Mouse (Mus musculus): ENCODE measurements at regions not wholly inside any gene's neighbourhood (a gene's known extent, or its start where the extent isn't known, plus 50 kb on each side); places are given as distances from the start of the nearest gene placed in this dataset.

DNA sequence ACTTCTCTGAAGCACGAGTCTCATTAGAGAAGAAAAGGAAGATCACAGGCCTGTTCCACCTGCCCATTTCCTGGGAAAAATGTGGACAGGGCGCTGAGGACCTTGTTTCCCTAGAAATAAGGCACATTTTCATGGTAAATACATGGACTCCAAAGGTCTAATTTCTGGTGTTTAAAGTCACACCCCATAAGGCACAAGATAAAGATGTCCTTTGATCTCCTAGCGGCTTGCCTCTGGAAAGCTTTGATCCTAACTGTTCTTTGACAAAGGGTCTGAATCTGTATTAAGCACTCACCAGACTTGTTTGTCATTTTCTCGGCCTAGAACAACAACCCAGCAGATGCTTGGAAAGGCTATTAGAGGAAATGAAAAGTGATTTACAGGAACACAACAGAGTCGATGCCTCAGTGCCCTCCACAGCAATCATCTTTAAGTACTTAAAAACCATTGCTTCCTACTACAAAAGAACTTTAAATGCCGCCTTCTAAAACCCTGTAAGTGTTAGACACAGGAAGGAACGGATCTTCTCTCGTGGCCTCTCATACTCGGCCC is 168.3 kb upstream of the Plxnc1 start:
- WGBS = 17% methylated on average over 9 of the region's 9 CpGs
- H3K27me3 ChIP-seq (ENCODE audit: insufficient read depth, low read length) = no peaks in the 10 kb centered on the region
- peaks cover 10% of the 10 kb centered on the region; the same call in 1 of the 2 replicates for H3K4me1 ChIP-seq (replicated peaks; ENCODE audit: insufficient read depth, low read length)
- H3K4me3 ChIP-seq (replicated peaks; ENCODE audit: low read depth, low read length) = no peak overlapping the region
- H3K36me3 ChIP-seq (ENCODE audit: insufficient read depth, low read length) = no peaks in the 10 kb centered on the region
- DNase-seq (ENCODE audit: low spot score) = peak; percentile 22
- TF ChIP-seq CTCF (IDR thresholded peaks at IDR 0.05; ENCODE audit: low read depth) = no peak
- H3K4me2 ChIP-seq (ENCODE audit: low read length) = no peak overlapping the region
- no peak for ATAC-seq (replicated peaks; ENCODE audit: low FRiP score, low read depth)
- H3K9ac ChIP-seq (ENCODE audit: low read depth, low read length) = no peak overlapping the region
- H3K27ac ChIP-seq = no peak overlapping the region
- no peaks in the 10 kb centered on the region for H3K9me3 ChIP-seq (replicated peaks; ENCODE audit: low read length)

DNA sequence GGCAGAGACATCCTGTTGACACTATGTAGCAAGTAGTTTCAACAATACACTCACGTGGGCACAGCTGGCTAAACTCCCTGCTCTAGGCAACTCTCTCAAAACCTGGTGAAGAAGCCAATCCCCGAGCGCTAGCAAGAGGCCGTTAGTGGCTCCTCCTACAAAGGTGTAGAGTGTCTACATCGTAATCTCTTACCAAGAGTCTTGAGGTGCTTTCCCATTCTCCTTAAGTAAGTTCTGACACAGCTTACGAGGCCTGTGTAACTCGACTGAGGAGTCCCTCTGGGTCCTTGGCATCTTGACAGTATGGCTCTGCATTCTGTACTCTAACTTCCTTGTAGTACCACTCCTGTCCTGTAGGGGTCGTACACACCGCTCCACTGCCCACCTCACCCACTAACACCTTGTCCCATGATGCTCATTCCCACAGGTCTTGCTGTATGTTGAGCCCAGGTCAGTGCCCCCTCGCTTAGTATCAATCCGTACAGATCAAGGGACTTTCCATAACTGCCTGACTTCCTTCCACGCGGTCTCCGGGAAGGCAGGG is 167.7 kb upstream of the Plxnc1 start:
- 52% methylated on average over 14 of the region's 14 CpGs for WGBS
- no peak for ATAC-seq (replicated peaks; ENCODE audit: low FRiP score, low read depth)
- no peak for DNase-seq (ENCODE audit: low spot score)

DNA sequence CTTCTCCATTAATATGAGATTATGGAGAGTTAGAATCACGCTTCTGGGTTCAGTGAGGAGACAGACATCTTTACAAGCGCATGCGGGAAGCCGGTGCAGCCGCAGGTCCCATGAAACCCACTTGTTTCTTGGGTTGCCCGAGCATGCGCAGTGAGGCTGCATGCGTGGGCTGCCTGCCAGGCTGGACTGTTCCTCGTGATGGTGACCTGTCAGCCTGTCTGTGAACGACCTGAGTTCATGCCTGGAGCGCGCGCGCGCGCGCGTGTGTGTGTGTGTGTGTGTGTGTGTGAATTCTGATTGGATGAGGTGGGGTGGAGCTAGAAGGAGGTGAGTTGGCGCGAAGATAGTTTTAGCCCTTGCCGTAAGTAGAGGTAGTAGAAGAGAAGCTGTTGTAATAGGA is 166.2 kb upstream of the Plxnc1 start:
- Histone ChIP-seq H3K27ac (no peak overlapping the region), H3K9ac (ENCODE audit: low read depth, low read length) (no peak overlapping the region), H3K4me1 (replicated peaks; ENCODE audit: insufficient read depth, low read length) (no peaks in the 10 kb centered on the region), H3K4me2 (ENCODE audit: low read length) (no peak overlapping the region), H3K9me3 (replicated peaks; ENCODE audit: low read length) (no peaks in the 10 kb centered on the region), H3K4me3 (replicated peaks; ENCODE audit: low read depth, low read length) (no peak overlapping the region), H3K27me3 (ENCODE audit: insufficient read depth, low read length) (no peaks in the 10 kb centered on the region), H3K36me3 (ENCODE audit: insufficient read depth, low read length) (no peaks in the 10 kb centered on the region)
- DNase-seq (ENCODE audit: low spot score) (no peak), ATAC-seq (replicated peaks; ENCODE audit: low FRiP score, low read depth) (no peak)
- TF ChIP-seq CTCF (IDR thresholded peaks at IDR 0.05; ENCODE audit: low read depth) = no peak
- 89% methylated on average over 21 of the region's 21 CpGs for WGBS

More for the DNA sequence above, 167.7 kb upstream of the Plxnc1 start:
- Histone ChIP-seq H3K36me3 (ENCODE audit: insufficient read depth, low read length) (no peaks in the 10 kb centered on the region), H3K27ac (no peak overlapping the region), H3K4me2 (ENCODE audit: low read length) (no peak overlapping the region), H3K9me3 (replicated peaks; ENCODE audit: low read length) (no peaks in the 10 kb centered on the region), H3K9ac (ENCODE audit: low read depth, low read length) (no peak overlapping the region), H3K27me3 (ENCODE audit: insufficient read depth, low read length) (no peaks in the 10 kb centered on the region), H3K4me1 (replicated peaks; ENCODE audit: insufficient read depth, low read length) (peaks cover 6% of the 10 kb centered on the region; the same call in 1 of the 2 replicates), H3K4me3 (replicated peaks; ENCODE audit: low read depth, low read length) (no peak overlapping the region)
- peak; percentile 65 for TF ChIP-seq CTCF (IDR thresholded peaks at IDR 0.05; ENCODE audit: low read depth)

DNA sequence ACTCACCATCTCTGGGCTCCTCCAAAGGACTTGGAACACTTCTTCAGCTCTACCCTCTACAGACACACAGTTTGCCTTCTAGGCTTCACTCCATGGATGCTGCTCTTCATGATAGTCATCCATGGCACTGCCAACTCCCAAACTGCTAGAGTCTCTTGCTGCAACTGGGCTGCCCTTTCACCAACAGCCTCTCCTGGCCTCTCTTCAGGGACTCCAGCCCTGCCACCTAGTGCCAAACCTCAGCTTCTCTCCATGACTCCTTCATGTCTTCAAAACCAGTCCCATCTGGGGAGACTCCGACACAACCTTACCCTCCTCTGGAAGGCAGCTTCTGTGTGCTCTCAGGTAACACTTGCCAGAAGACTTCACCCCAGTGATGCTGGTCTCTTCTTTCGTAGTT is 164.9 kb upstream of the Plxnc1 start:
- H3K4me1 ChIP-seq (replicated peaks; ENCODE audit: insufficient read depth, low read length) = no peaks in the 10 kb centered on the region
- no peak overlapping the region for H3K4me3 ChIP-seq (replicated peaks; ENCODE audit: low read depth, low read length)
- DNase-seq (ENCODE audit: low spot score) = no peak
- no peak overlapping the region for H3K27ac ChIP-seq
- TF ChIP-seq CTCF (IDR thresholded peaks at IDR 0.05; ENCODE audit: low read depth) = no peak
- no peak for ATAC-seq (replicated peaks; ENCODE audit: low FRiP score, low read depth)
- H3K27me3 ChIP-seq (ENCODE audit: insufficient read depth, low read length) = no peaks in the 10 kb centered on the region
- H3K4me2 ChIP-seq (ENCODE audit: low read length) = no peak overlapping the region
- H3K9ac ChIP-seq (ENCODE audit: low read depth, low read length) = no peak overlapping the region
- H3K9me3 ChIP-seq (replicated peaks; ENCODE audit: low read length) = no peaks in the 10 kb centered on the region
- no peaks in the 10 kb centered on the region for H3K36me3 ChIP-seq (ENCODE audit: insufficient read depth, low read length)
- 87% methylated on average over 2 of the region's 2 CpGs for WGBS

DNA sequence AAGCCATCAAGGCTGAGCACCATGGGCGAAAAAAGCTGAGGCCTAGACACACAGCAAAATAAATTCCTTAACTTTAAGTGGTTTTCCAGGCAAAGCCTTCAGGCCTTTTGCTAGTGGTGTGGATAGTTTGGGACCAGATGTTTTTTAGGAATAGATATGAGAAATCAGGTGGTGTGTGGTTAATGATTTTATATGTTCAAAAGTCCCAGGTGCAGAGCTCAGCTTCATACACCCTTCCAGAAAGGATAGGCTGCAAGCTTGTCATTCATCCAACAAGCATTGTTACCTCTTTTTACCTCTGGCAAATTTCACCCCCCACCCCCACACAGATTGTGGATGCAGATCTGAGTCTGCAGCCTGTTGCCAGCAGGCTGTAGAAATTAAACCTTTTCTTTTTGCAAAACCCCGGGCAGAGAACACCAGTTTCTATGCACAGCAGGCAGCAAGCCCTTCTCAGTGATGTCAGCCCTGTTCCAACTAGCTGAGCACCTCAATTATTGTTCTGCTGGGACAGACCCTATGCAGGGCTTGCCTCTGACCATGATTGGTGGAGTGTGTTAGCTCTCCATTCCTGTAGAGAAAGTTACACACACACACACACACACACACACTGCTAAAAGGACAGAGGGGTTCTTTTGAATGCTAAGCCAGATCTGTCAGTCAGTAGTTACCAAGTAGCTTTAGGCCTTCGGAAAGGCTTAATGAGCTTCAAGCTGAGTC is 163.1 kb upstream of the Plxnc1 start:
- Histone ChIP-seq H3K27ac (no peak overlapping the region), H3K36me3 (ENCODE audit: insufficient read depth, low read length) (no peaks in the 10 kb centered on the region), H3K4me2 (ENCODE audit: low read length) (no peak overlapping the region), H3K4me3 (replicated peaks; ENCODE audit: low read depth, low read length) (no peak overlapping the region), H3K27me3 (ENCODE audit: insufficient read depth, low read length) (no peaks in the 10 kb centered on the region), H3K4me1 (replicated peaks; ENCODE audit: insufficient read depth, low read length) (no peaks in the 10 kb centered on the region), H3K9me3 (replicated peaks; ENCODE audit: low read length) (no peaks in the 10 kb centered on the region), H3K9ac (ENCODE audit: low read depth, low read length) (no peak overlapping the region)
- 67% methylated on average over 3 of the region's 3 CpGs for WGBS
- no peak for DNase-seq (ENCODE audit: low spot score)
- ATAC-seq (replicated peaks; ENCODE audit: low FRiP score, low read depth) = no peak
- TF ChIP-seq CTCF (IDR thresholded peaks at IDR 0.05; ENCODE audit: low read depth) = no peak

GRCm38 (mm10) chr10:95103808-95104207 is 159.2 kb upstream of the Plxnc1 start:
- DNase-seq (ENCODE audit: low spot score) (peak; percentile 69), ATAC-seq (replicated peaks; ENCODE audit: low FRiP score, low read depth) (no peak)
- TF ChIP-seq CTCF (IDR thresholded peaks at IDR 0.05; ENCODE audit: low read depth) = peak; percentile 74
- no peak overlapping the region for H3K9ac ChIP-seq (ENCODE audit: low read depth, low read length)
- no peaks in the 10 kb centered on the region for H3K4me1 ChIP-seq (replicated peaks; ENCODE audit: insufficient read depth, low read length)
- no peaks in the 10 kb centered on the region for H3K9me3 ChIP-seq (replicated peaks; ENCODE audit: low read length)
- no peak overlapping the region for H3K27ac ChIP-seq
- H3K27me3 ChIP-seq (ENCODE audit: insufficient read depth, low read length) = no peaks in the 10 kb centered on the region
- H3K4me3 ChIP-seq (replicated peaks; ENCODE audit: low read depth, low read length) = no peak overlapping the region
- no peak overlapping the region for H3K4me2 ChIP-seq (ENCODE audit: low read length)
- no peaks in the 10 kb centered on the region for H3K36me3 ChIP-seq (ENCODE audit: insufficient read depth, low read length)
